Mouse (Mus musculus): ENCODE measurements around the gene AC124108.1. TPM values are rescaled to one million over a fixed set of nuclear protein-coding genes. Genes with fewer than 3 reads are reported as not detected.

AC124108.1 gene
- total and polyA plus RNA-seq, 3 experiments: not detected

DNA sequence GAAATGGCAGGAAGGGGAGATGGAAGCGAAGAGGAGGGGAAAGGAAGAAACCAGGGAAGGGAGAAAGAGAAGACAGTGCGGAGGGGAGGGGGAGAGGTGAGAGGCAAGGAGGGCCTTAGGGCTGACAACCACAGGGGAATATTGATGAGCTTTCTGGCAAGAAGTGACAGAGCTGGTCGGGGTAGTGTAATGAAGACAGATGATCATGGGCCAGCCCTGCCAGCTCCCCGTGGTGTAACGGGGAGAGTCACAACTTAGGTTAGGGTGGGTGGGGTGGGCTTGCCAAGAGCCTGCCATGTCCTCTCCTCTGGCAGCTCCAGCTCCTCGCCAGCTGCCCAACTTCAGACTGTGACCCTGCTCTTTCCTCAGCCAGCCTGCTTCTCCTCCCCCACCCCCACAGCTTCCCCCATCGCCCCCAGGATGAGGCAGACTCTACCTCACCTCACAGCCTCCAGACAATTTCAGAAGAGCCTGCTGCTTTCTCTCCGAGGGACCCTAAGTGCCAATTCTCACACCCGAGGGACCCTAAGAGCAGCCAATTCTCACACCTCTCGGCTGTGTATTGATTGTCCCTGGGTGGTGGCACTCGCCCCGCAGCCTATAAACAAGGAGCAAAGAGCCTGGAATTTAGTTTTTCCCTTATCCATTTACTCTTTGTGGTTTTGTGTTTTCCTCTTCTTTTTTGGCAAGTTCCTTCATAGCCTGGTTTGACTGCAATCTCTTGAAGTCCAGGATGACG is 26.3 kb upstream of the AC124108.1 start:
- Histone ChIP-seq H3K4me1 (ENCODE audit: control insufficient read depth in 1 of 2, insufficient read depth in 2 of 2) (peaks cover 0 to 7% of the 10 kb centered on the region in 2 experiments; a peak in 2 of 4 replicates), H3K27me3 (replicated peaks) (peaks cover 72% of the 10 kb centered on the region), H3K27ac (ENCODE audit: insufficient read depth, low read depth) (no peak overlapping the region), H3K9ac (ENCODE audit: insufficient read depth, low read depth) (no peak overlapping the region), H3K79me2 (replicated peaks; ENCODE audit: control insufficient read depth, extremely low read depth, insufficient read depth, poor library complexity, severe bottlenecking) (no peaks in the 10 kb centered on the region), H3K4me3 (replicated peaks in 1 of 3; ENCODE audit: low read depth in 2 of 3, low read length in 2 of 3, poor library complexity in 1 of 3) (no peak overlapping the region), H3K36me3 (replicated peaks in 1 of 2; ENCODE audit: control insufficient read depth in 1 of 2, insufficient read depth in 1 of 2, low read length in 1 of 2) (no peaks in the 10 kb centered on the region), H3K9me3 (replicated peaks; ENCODE audit: low read length) (peaks cover 3% of the 10 kb centered on the region), H3K4me2 (ENCODE audit: insufficient read depth, low read depth, poor library complexity, severe bottlenecking) (no peak overlapping the region)
- in situ Hi-C loops (cut with MboI; ENCODE audit: low pct_ligation_motif_present, low pct_unique_long_range_greater_than_20kb, low sequenced_read_pairs) (loop anchor here (10.0 kb wide), 1 partner anchor 50 kb away; no protein-coding TSS in a partner anchor), dilution Hi-C loops (cut with MboI; ENCODE audit: extremely low pct_ligation_motif_present, extremely low pct_unique_long_range_greater_than_20kb, low sequenced_read_pairs) (no loop called here)
- TF ChIP-seq MAZ (IDR thresholded peaks at IDR 0.05; ENCODE audit: low read depth, low read length) (no peak), RAD21 (IDR thresholded peaks at IDR 0.05; ENCODE audit: low read depth, low read length) (no peak), BHLHE40 (IDR thresholded peaks at IDR 0.05; ENCODE audit: low read depth, low read length) (no peak)
- no peak for DNase-seq (ENCODE audit: extremely low read depth)

DNA sequence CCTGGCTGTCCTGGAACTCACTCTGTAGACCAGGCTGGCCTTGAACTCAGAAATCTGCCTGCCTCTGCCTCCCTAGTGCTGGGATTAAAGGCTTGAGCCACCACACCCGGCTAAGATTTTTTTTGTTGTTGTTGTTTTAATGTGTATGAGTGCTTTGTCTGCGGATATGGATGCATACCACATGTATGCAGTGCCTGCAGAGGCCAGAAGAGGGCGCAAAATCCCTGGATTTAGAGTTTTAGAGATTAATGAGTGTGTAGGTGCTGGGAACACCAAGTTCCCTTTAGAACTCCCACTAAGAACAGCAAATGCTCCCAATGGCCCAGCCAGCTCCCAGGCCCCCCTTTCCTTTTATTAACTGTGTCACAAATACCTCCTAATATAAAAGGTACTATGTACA is 25.4 kb upstream of the AC124108.1 start:
- in situ Hi-C loops (cut with MboI; ENCODE audit: low pct_ligation_motif_present, low pct_unique_long_range_greater_than_20kb, low sequenced_read_pairs) (loop anchor here (10.0 kb wide), 1 partner anchor 49 kb away; no protein-coding TSS in a partner anchor), dilution Hi-C loops (cut with MboI; ENCODE audit: extremely low pct_ligation_motif_present, extremely low pct_unique_long_range_greater_than_20kb, low sequenced_read_pairs) (no loop called here)
- Histone ChIP-seq H3K27ac (ENCODE audit: insufficient read depth, low read depth) (no peak overlapping the region), H3K36me3 (replicated peaks in 1 of 2; ENCODE audit: control insufficient read depth in 1 of 2, insufficient read depth in 1 of 2, low read length in 1 of 2) (no peaks in the 10 kb centered on the region), H3K4me3 (replicated peaks in 1 of 3; ENCODE audit: low read depth in 2 of 3, low read length in 2 of 3, poor library complexity in 1 of 3) (no peak overlapping the region), H3K27me3 (replicated peaks) (peaks cover 72% of the 10 kb centered on the region), H3K4me1 (ENCODE audit: control insufficient read depth in 1 of 2, insufficient read depth in 2 of 2) (peaks cover 0 to 12% of the 10 kb centered on the region in 2 experiments; a peak in 2 of 4 replicates), H3K79me2 (replicated peaks; ENCODE audit: control insufficient read depth, extremely low read depth, insufficient read depth, poor library complexity, severe bottlenecking) (no peaks in the 10 kb centered on the region), H3K9ac (ENCODE audit: insufficient read depth, low read depth) (no peak overlapping the region), H3K4me2 (ENCODE audit: insufficient read depth, low read depth, poor library complexity, severe bottlenecking) (no peak overlapping the region), H3K9me3 (replicated peaks; ENCODE audit: low read length) (peaks cover 3% of the 10 kb centered on the region)
- peak; percentile 33 for DNase-seq (ENCODE audit: extremely low read depth)
- TF ChIP-seq USF2 (conservative IDR thresholded peaks at IDR 0.05; ENCODE audit: low read depth, low read length): no peak
- TF ChIP-seq POLR2AphosphoS2 (IDR thresholded peaks at IDR 0.05; ENCODE audit: low read depth, low read length): no peak
- TF ChIP-seq ELF1 (IDR thresholded peaks at IDR 0.05; ENCODE audit: low read depth, low read length): no peak
- TF ChIP-seq CTCF (conservative IDR thresholded peaks at IDR 0.05 in 1 of 2, IDR thresholded peaks at IDR 0.05 in 1 of 2; ENCODE audit: low read depth in 2 of 2, low read length in 2 of 2): peak; percentile 41 to 64
- TF ChIP-seq ZMIZ1 (IDR thresholded peaks at IDR 0.05; ENCODE audit: low read depth, low read length): no peak
- no peak for TF ChIP-seq USF1 (IDR thresholded peaks at IDR 0.05; ENCODE audit: low read depth, low read length)
- TF ChIP-seq MXI1 (IDR thresholded peaks at IDR 0.05; ENCODE audit: low read depth, low read length): no peak
- no peak for TF ChIP-seq BHLHE40 (IDR thresholded peaks at IDR 0.05; ENCODE audit: low read depth, low read length)
- TF ChIP-seq MAFK (IDR thresholded peaks at IDR 0.05; ENCODE audit: insufficient replicate concordance, low read length): no peak
- TF ChIP-seq SMC3 (IDR thresholded peaks at IDR 0.05; ENCODE audit: low read depth, low read length): peak; percentile 55
- TF ChIP-seq EP300 (IDR thresholded peaks at IDR 0.05; ENCODE audit: low read length): no peak
- peak; percentile 49 for TF ChIP-seq RAD21 (IDR thresholded peaks at IDR 0.05; ENCODE audit: low read depth, low read length)
